ENCODE assay signal across 19 mouse cellular contexts in the genomic region with DNA sequence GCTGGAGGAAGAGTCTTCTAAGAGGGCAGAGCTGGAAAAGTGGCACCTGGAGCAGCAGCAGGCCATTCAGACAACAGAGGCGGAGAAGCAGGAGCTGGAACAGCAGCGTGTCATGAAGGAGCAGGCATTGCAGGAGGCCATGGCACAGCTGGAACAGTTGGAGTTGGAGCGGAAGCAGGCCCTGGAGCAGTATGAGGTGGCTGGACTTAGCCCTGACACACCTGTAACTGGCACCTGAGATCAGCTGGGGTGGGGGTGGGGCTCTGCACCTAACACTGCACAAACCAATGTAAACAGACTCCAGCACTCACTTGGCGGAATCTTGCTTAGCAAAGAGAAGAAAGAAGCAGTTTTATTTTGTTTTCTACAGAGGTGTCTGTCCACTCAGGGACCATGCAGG. TPM values are rescaled to one million over a fixed set of nuclear protein-coding genes. Genes with fewer than 3 reads are reported as not detected.
DNase-seq lines count a peak whose midpoint lies in the region; ATAC-seq and TF ChIP-seq lines count a peak whose summit lies in the region.
"Had no signal": no experiment of that assay in that cellular context is flagged by ENCODE, and none has a peak within 500 bp of the region (broad histone marks: within the 10 kb centered on the region; RNA-seq: fewer than 3 reads in every experiment).

No protein-coding gene starts in this region.

- no peak for DNase-seq in lung, postnatal 10 days
- no peak for DNase-seq in left cerebral cortex, adult 9 months (ENCODE audit: low spot score in 2 of 2)
- no peak for DNase-seq in kidney, postnatal 36 days
- DNase-seq in spleen, postnatal 36 days (ENCODE audit: low spot score in 2 of 2), result no peak
- DNase-seq: adrenal gland, postnatal 10 days; B cell, adult 2 months; cerebellum, adult 18-20 months; cerebellum, adult 9-11 months; forebrain, postnatal 0 days; gastrocnemius, postnatal 14 days; heart, adult 2 months; heart, postnatal 36 days had no signal

- H3K27me3 ChIP-seq in lung, embryonic 16.5 days (ENCODE audit: control insufficient read depth, insufficient read depth, low read depth, low read length), result no peaks in the 10 kb centered on the region
- no peaks in the 10 kb centered on the region for H3K27me3 ChIP-seq in intestine, postnatal 0 days (replicated peaks; ENCODE audit: control insufficient read depth, insufficient read depth, low read length)
- H3K27me3 ChIP-seq in stomach, embryonic 15.5 days (replicated peaks), result no peaks in the 10 kb centered on the region
- H3K27me3 ChIP-seq: forebrain, embryonic 13.5 days had no signal

- no peak overlapping the region for H3K4me3 ChIP-seq in lung, embryonic 16.5 days (ENCODE audit: low read length)
- no peak overlapping the region for H3K4me3 ChIP-seq in intestine, postnatal 0 days (ENCODE audit: low read depth, low read length)
- H3K4me3 ChIP-seq in stomach, embryonic 15.5 days (replicated peaks), result no peak overlapping the region
- H3K4me3 ChIP-seq: embryonic facial prominence, embryonic 10.5 days; forebrain, embryonic 13.5 days; heart, adult 2 months; heart, embryonic 13.5 days had no signal

- no peak overlapping the region for H3K27ac ChIP-seq in lung, embryonic 16.5 days (ENCODE audit: low read length)
- H3K27ac ChIP-seq in intestine, postnatal 0 days (ENCODE audit: low read depth, low read length), result peak overlapping the region; percentile 88
- H3K27ac ChIP-seq in stomach, embryonic 15.5 days, result peak overlapping the region; percentile 45; the same call in 1 of the 2 replicates
- H3K27ac ChIP-seq: embryonic facial prominence, embryonic 10.5 days; forebrain, embryonic 13.5 days; heart, adult 2 months; heart, embryonic 13.5 days had no signal

- H3K36me3 ChIP-seq in lung, embryonic 16.5 days (ENCODE audit: control insufficient read depth, insufficient read depth, low read length), result peaks cover 26% of the 10 kb centered on the region
- H3K36me3 ChIP-seq in intestine, postnatal 0 days (ENCODE audit: control insufficient read depth, insufficient read depth), result peaks cover 48% of the 10 kb centered on the region
- peaks cover 26% of the 10 kb centered on the region; the same call in 1 of the 2 replicates for H3K36me3 ChIP-seq in stomach, embryonic 15.5 days

- no peak overlapping the region for H3K4me2 ChIP-seq in lung, embryonic 16.5 days (ENCODE audit: low read depth, low read length)
- no peak overlapping the region for H3K4me2 ChIP-seq in intestine, postnatal 0 days (replicated peaks; ENCODE audit: low read depth)
- no peak overlapping the region; the same call in 1 of the 2 replicates for H3K4me2 ChIP-seq in stomach, embryonic 15.5 days
- H3K4me2 ChIP-seq: forebrain, embryonic 13.5 days; heart, embryonic 13.5 days had no signal

- TF ChIP-seq CTCF in intestine, postnatal 0 days (IDR thresholded peaks at IDR 0.05; ENCODE audit: low read depth), result no peak

- H3K4me1 ChIP-seq in lung, embryonic 16.5 days (replicated peaks; ENCODE audit: control insufficient read depth, insufficient read depth, low read length), result no peaks in the 10 kb centered on the region
- H3K4me1 ChIP-seq in intestine, postnatal 0 days (replicated peaks; ENCODE audit: control insufficient read depth, insufficient read depth, low read length), result 0 out of 2 replicates have a peak, but pooled peaks cover 5% of the 10 kb centered on the region
- no peaks in the 10 kb centered on the region for H3K4me1 ChIP-seq in stomach, embryonic 15.5 days
- H3K4me1 ChIP-seq: embryonic facial prominence, embryonic 10.5 days; forebrain, embryonic 13.5 days had no signal

- ATAC-seq in lung, embryonic 16.5 days (ENCODE audit: low read depth), result 0 out of 2 replicates have a peak, but pooled peaks have one; percentile 54
- peak; percentile 95 for ATAC-seq in intestine, postnatal 0 days
- ATAC-seq in stomach, embryonic 15.5 days (ENCODE audit: insufficient read depth, low FRiP score, low read depth), result peak; percentile 85
- ATAC-seq: CD4-positive, CD25-positive, alpha-beta regulatory T cell, adult 4 months; forebrain, embryonic 13.5 days; forebrain, postnatal 0 days had no signal

- WGBS in lung, embryonic 16.5 days, result 86% methylated on average over 4 of the region's 4 CpGs
- 41% methylated on average over 4 of the region's 4 CpGs for WGBS in intestine, postnatal 0 days
- WGBS in stomach, embryonic 15.5 days, result 74% methylated on average over 4 of the region's 4 CpGs

- no peaks in the 10 kb centered on the region for H3K9me3 ChIP-seq in lung, embryonic 16.5 days (ENCODE audit: control insufficient read depth, low read length)
- no peaks in the 10 kb centered on the region for H3K9me3 ChIP-seq in intestine, postnatal 0 days (ENCODE audit: control insufficient read depth)
- H3K9me3 ChIP-seq in stomach, embryonic 15.5 days, result no peaks in the 10 kb centered on the region
- H3K9me3 ChIP-seq: embryonic facial prominence, embryonic 10.5 days; forebrain, embryonic 13.5 days; heart, embryonic 13.5 days had no signal

- no peak overlapping the region for H3K9ac ChIP-seq in lung, embryonic 16.5 days (ENCODE audit: low read length)
- H3K9ac ChIP-seq in intestine, postnatal 0 days (ENCODE audit: low read depth, low read length), result no peak overlapping the region
- no peak overlapping the region for H3K9ac ChIP-seq in stomach, embryonic 15.5 days
- H3K9ac ChIP-seq: forebrain, embryonic 13.5 days; forebrain, postnatal 0 days; heart, embryonic 13.5 days had no signal

RNA-seq across cellular contexts. Expression of gene Swap70, which starts 57.7 kb away (rescaled TPM):
- polyA plus RNA-seq in lung, embryonic 16.5 days (2015; fragmentation: Nextera tagmentation; extraction: Ambion mirVana), result 39.4 and 40.6 TPM in 2 replicates
- 11.1 and 12.9 TPM in 2 replicates for polyA plus RNA-seq in intestine, postnatal 0 days (2015; fragmentation: Nextera tagmentation; extraction: Ambion mirVana)
- polyA plus RNA-seq in stomach, embryonic 15.5 days (2015; fragmentation: Nextera tagmentation; extraction: Ambion mirVana), result 22.5 and 25.8 TPM in 2 replicates
